Mouse (Mus musculus): ENCODE measurements around the gene Arr3.

The Arr3 gene

GRCm38 (mm10) chrX:100605314-100605713 lies at the start of gene Arr3:
Arr3 (plus strand) TSS chrX:100605497.
- no peak for DNase-seq (ENCODE audit: low spot score)

- DNase-seq (ENCODE audit: low spot score) = no peak
Measured at GRCm38 (mm10) chrX:100556026-100556425, 49.3 kb upstream of the Arr3 start.

DNA sequence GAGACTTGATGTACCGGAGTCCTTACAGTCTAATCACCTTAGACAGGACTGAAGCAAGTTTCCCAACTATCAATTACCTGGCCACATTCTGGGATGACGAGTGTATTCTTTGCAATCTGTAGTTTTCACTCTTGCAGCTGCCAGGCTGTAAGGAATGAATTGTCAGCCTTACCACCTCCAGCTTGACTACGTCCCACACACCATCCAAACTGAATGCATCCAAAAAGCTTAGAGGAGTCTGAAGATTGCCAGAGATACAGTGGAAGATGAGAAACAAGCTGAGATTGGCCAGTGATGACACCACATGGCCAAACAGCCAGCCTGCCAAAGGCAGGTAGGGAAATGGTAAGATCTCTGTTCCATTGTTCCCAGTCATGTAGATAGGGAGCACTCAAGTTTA lies 39.6 kb upstream of the Arr3 start:
- no peak for DNase-seq (ENCODE audit: low spot score)

- DNase-seq (ENCODE audit: low spot score) = no peak
Measured at GRCm38 (mm10) chrX:100571951-100572350, 33.3 kb upstream of the Arr3 start, which contains the start of gene Awat1. Awat1 (plus strand) TSS chrX:100572251.

DNA sequence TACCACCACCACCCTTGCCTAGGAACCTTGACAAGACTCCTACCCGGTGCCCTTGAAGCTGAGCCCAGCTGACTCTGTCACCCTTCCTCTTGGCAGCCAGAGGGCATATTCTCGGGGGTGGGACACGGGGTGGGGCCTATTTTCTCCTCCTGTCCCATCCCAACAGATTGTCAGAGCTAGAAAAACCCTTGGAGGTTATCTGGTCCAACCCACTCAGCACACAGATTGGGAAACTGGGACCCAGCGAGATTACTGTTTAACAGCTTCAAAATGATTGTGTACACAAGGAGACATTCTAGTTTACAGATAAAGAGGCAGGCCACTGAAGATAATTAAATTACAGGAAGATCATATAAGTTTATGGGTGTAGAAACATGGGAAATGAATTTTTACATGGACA lies 10.5 kb upstream of the Arr3 start, which contains the start of gene P2ry4:
Gene P2ry4 (minus strand): TSS at position 79 of the 400 bp plus-strand sequence.
- DNase-seq (ENCODE audit: low spot score) = no peak

GRCm38 (mm10) chrX:100597439-100597838 lies 7.9 kb upstream of the Arr3 start:
- DNase-seq (ENCODE audit: low spot score) = no peak

GRCm38 (mm10) chrX:100599755-100600154 lies 5.5 kb upstream of the Arr3 start:
- no peak for DNase-seq (ENCODE audit: low spot score)

DNA sequence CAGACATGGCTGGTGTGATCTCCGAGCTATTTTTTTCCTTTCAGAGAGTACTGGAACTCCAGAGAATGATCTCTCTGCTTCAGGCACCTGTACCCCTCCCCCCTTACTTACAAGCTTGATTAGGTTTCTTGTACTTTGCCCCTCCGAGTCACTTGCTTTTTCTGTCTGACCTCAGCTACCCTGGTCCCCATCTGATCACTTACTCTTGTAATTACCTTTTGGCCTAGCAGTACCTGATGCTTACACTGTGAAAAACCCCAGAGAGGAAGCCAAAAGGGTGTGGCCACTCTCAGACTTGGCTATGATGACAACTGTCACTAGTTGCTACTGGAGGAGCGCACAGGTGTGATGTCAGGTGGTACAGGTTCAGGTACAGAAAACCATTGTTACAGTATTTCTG lies 13.2 kb downstream of the Arr3 start:
- DNase-seq (ENCODE audit: low spot score) = no peak

- no peak for DNase-seq (ENCODE audit: low spot score)
Measured at GRCm38 (mm10) chrX:100621366-100621765, 16.1 kb downstream of the Arr3 start.

DNA sequence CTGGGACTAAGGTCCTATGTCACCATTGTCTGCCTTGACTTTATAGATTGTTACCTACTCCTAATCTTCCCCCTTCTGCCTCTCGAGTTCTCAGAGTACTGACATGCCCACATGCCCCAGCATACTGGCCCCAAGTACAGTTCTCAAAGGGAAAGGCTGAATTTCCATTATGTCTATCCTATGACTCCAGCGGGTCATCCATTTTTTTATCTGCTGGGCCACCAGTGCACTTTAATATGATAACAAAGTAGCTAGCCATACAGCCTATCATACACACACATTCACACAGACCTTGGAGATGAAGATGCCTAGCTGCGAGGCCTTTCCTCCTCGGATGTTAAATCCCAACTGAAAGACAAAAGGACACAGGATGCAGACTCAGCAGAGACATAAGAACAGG lies 18.9 kb downstream of the Arr3 start:
- DNase-seq (ENCODE audit: low spot score) = peak; percentile 33

GRCm38 (mm10) chrX:100625146-100625545 lies 19.8 kb downstream of the Arr3 start:
- DNase-seq (ENCODE audit: low spot score) = peak; percentile 3

GRCm38 (mm10) chrX:100625546-100625801 lies 20.2 kb downstream of the Arr3 start, which contains the start of gene Kif4:
Kif4 (plus strand) TSS chrX:100625737.
- DNase-seq (ENCODE audit: low spot score) = no peak

DNA sequence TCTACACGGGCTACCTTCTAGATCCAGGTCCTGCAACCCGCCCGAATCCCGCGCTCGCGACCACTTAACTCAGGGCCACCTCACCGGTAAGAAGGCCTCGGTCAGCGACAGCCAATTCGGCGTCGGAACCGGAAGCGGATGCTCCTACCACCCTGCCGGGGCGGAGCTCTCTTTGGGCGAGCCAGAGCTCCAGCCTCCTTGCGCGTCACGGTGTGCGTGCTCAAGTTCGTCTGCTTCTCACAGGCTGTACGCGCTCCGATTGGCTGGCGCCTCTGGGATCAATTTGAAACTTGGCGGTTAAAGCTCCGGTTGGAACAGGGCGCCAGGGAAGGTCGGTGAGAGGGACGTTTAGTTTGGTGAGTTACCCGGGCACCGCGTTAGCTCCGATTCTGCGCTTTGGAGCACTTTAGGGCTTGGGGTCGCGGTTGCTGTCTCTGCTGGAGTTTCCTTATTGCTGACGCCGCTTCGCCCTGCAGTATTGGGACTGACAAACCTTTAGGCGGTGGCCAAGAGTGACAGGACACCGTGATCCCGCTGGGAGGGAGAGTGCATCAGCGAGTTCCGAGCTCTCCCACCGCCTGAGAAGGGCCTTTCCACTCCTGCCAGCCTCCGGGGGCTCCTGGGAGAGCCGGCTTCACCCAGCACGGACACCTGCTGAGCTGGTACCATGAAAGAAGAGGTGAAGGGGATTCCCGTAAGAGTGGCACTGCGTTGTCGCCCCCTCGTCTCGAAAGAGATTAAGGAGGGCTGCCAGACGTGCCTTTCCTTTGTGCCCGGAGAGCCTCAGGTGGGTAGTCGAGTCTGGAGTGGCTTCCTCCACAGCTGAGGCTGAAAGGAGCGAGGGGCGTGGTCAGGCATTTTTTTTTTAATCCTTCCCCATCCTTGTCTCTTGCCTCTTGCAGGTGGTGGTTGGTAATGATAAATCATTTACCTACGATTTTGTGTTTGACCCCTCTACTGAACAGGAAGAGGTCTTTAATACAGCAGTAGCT lies 20.8 kb downstream of the Arr3 start, which contains the start of gene Pdzd11:
Gene Pdzd11 (minus strand): TSS at position 767 of the 992 bp plus-strand sequence.
- DNase-seq (ENCODE audit: low spot score) = peak; percentile 85

DNA sequence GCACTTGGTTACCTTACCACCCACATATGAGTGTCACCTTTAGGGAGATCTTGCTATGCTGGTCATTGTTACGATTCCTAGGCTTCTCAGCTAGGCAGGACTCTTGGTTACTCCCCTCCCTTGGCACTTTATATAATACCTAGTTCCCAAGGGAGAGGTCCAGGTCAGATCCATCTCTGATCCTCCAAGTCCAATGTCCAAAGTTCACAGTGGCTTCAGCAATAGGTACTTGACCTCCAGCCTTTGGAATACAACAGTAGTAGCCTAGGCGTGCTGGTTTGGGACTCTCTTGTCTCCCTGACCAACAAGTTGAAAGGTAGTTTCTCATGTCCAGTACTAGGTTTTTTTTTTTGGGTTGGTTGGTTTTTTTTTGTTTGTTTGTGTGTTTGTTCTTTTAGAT lies 23.8 kb downstream of the Arr3 start:
- DNase-seq (ENCODE audit: low spot score) = no peak

DNA sequence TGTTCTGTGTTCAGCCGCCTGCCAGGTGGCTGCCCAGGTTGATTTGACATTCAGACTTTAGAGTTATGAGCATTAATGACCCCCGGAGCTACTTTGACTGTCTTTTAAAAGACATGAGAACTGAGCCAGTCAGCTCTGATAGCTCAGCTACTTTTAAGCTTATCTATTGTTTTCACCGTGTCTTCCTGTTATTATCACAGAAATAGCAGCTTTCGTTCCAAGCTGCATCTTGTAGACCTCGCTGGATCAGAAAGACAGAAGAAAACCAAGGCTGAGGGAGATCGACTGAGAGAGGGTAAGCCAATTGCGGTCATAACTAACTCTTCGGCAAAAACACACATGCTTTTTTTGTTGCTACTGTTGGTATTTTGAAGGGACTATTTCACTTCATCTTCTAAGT lies 33.2 kb downstream of the Arr3 start:
- no peak for DNase-seq (ENCODE audit: low spot score)

DNA sequence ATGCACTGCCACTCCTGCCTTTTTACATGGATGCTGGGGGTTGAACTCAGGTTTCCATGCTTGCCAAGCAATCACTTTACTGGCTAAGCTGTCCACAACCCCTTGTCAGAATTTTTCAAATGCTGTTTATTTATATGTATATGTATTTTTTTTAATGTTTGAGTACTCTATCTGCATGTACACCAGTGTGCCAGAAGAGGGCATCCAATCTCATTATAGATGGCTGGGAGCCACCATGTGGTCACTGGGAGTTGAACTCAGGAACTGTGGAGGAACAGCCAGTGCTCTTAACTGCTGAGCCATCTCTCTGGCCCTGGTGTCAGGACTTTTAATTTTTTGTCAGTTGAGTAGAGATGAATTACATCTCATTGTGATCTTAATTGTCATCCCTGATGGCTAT lies 47.6 kb downstream of the Arr3 start:
- no peak for DNase-seq (ENCODE audit: low spot score)

DNA sequence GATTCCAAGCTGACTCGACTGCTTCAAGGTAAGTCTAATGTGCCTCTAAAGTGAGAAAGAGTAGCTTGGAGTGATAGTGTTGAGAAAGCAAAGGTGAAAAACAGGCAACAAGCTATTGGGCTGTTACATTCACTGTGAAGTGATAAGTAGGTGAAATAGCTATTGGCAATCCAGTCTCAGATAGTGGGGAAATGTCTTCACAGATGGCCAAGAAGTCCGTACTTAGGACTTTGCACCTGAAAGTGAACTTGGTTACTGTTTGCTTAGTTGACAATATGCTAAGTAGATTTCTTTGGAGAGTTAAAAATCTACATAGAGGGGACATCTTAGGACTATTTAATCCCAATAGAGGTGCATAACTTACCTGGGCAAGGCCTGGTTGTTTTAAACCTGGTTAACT lies 59.5 kb downstream of the Arr3 start:
- no peak for DNase-seq (ENCODE audit: low spot score)
